Mouse (Mus musculus) liver (tissue): ENCODE data around the gene Ddx50.

Experiments used
- DNase-seq: peaks from one replicate; pipeline ENCODE4 v3.0.0-alpha.2; 2020; ENCODE audit warnings: mixed read lengths

Ddx50 gene

DNA sequence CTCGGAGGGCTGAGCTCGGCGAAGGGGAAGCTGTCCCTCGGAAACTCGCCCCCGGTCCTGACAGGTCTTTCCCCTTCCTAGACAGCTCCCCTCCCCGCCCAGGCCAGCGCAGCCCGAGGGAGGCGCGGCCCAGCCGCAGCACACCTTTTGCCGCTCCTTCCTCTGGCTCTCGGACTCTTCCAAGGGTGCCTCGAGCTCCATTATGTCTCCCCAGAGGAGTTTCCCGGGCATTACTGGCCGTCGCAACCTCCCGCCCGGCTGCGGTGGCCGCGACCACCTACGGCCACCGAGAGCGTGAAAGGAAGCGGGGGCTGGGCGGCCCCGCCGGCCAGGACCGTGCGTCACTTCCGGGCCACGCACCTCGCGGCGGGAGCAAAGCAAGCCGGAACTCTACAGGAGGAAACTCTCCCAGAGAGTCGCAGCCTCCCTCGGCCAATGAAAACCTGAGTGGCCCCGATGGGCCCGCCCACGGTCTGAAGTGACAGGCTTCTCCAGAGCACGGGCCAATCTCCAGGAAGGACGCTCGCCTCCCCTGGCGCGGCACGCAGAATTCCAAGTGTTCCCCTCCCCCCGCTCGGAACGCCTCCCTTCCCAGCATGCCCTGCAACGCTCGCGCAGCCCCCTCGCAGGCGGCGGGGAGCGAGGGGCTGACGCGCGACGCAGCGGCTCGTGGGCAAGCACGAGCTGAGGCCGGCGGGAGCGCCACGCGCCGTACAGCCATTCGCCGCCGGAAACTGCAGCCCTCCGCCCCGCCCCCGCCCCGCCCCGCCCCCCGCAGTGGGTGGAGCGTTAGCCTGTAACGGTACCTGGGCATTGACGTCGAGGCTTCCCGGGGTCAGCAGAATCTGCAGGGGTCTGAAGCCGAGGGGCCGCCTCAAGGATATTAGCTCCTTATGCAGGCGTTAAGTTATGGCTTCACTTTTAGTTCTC lies at the start of gene Ddx50:
TSS of gene Ddx50 (minus strand) at position 338 of the 930 bp plus-strand sequence.
- DNase-seq, result peak; percentile 96

DNA sequence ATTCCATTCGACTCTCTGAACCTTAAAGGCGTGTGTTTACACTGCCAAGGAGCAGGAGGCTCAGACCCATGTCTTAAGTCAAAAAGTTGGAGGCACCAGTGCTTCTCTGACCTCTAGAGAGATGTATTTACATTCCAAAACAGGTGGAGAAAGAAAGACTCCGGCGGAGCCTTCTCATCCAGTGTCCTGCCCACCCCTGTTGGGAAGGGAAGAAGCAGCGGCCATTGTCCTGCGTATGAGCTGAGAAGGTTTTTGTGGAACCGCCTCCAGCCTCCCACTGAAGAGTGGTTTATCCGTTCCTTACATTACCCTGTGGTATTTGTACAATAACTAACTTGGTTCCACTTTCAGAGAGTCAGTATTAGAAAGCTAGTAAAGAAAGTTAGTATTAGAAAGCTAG lies 41.8 kb upstream of the Ddx50 start:
- no peak for DNase-seq

DNA sequence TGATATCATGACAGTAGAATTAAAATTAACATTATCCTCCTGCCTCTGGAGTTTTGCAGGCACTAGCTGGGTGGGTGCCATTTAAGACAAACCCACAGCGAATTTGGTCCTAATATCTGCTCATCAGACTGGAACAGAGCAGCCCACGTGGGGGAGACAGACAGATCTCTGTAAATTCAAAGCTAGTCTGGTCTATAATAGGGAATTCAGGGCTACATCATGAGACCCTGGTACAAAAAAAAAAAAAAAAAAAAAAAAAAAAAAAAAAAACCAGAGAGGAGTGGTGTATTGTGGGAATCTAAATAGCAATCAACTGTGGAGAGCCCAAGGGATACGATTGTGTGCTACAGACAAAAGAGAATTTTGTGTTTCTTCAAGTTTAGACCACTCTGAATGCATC lies 41.2 kb upstream of the Ddx50 start:
- DNase-seq, result no peak

DNA sequence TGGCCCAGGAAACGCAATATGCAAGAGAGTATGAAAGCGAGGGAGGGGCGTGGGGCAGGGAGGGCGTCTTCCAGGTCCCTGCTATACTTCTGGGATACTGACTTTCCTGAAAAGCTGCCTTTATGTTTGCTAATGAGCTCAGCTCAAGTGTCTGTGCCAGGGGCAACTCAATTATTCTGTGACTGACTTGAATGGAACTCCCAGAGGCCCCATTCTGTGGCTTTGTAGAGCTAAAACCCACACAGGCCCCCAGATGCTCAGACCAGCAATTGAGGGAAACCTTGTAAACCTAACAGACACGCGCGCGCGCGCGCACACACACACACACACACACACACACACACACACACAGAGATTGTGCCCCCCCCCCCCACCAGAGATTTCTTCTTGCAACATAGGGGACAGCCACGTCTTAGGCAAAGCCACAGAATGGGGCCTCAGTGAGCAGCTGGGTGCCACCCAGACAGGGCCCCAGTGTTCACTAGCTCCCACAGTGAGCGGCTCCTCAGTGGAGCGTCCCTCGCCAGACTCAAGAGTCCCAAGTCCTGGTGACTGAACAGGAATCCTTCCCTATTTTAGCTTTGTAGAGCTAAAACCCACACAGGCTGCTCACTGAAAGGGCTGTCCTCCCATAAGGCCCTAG lies 36.1 kb upstream of the Ddx50 start:
- no peak for DNase-seq

DNA sequence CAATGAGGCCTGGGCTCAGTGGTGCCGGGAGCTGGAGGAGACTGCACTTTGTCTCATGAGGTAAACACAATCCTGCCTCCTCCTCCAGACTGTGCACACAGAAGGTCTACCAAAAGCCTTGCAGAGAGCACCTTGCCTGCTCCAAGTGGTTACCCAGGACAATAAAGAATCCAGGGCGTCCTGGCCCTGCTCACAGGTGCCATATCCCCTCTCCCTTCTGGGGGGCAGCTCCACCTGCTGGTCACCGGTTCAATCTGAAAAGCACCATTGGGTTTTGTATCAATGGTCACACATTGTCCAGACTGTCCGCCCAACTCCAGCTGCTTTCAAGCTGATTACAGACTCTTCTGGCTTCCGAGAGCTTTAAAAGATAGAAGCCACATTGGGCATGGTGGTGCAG lies 32.0 kb upstream of the Ddx50 start:
- peak; percentile 27 for DNase-seq

DNA sequence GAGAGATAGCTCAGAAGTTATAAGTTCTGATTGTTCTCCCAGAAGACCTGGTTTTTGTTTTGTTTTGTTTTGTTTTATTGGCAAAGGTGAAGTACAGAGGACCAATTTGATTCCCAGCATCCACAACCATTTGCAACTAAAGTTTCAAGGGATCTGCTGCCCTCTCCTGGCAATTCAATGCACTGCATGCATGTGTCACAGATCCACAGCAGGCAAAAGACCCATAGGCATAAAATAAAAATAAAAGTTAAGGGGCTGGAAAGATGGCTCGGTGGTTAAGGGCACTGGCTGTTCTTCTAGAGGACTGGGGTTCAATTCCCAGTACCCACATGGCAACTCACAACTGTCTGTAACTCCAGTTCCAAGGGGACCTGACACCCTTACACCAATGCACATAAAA lies 28.8 kb upstream of the Ddx50 start:
- DNase-seq, result no peak

DNA sequence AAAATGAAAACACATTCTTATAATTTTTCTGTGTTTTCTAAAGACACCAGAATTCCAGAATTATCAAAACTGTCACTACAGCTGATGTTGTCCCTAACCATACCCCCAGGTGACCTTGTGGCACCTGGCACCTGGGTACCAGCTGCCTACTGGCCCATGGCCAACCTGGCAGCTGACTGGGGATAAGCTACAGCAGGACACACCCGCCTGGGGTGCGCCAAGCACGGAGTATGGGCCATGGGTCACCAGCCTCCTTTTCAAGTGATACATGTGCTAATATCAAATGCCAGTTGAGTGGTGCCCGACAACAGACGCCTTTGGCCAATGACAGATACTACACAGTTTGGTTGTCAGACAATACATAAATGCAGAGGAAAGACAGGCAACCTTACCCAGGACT lies 26.3 kb upstream of the Ddx50 start:
- no peak for DNase-seq

DNA sequence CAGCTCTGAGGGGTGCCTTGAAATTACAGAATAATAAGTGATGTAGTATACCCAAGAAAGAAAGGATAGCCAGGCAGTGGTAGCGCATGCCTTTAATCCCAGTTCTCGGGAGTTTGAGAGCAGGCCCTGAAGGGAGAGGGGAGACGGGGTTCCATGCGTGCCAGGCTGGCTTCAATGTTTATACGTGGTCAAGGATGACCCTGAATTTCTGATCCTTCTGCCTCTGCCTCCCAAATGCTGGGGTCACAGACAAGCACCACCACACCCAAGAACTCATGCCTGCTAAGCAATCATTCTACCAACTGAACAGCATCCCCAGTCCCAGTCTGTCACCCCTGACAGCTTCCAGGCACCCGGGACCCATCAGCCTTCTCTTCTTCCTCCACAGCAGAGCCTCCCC lies 25.2 kb upstream of the Ddx50 start:
- no peak for DNase-seq

DNA sequence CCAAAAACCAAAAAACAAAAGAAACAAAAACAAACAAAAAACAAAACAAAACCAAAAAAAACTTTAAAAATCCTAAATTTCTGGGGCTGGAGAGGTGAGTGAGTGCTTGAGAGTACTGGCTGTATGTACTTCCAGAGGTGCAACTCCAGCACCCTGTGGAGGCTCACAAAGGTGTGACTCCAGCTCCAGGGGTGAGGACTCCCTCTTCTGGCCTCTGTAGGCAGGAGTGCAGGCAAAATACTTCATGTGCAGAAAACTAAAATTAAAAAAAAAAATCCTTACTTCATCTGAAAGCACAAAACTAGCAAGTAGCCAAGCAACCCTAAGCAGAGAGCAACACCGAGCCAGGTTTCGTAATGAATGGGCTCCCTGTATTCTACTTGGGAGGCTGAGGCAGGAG lies 21.3 kb upstream of the Ddx50 start:
- DNase-seq, result no peak

DNA sequence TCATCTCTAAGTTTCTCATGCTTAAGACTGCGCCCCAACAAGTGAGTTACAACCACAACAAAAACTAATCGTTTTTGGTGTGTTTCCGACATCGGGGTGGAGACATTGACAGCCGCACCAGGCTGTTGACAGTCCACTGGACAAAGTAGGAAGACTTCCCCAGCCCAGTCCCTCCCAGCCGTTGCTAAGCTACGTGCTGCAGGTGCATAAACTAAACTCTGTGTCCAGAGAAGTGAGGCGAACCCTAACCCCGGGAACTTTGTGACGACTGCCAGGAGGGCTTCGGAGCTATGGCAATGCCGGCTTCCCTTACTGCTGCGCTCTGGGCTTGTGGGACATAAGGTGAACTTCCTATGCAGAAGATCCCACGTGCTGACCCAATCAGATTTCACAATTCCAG lies 18.2 kb upstream of the Ddx50 start:
- DNase-seq, result no peak

DNA sequence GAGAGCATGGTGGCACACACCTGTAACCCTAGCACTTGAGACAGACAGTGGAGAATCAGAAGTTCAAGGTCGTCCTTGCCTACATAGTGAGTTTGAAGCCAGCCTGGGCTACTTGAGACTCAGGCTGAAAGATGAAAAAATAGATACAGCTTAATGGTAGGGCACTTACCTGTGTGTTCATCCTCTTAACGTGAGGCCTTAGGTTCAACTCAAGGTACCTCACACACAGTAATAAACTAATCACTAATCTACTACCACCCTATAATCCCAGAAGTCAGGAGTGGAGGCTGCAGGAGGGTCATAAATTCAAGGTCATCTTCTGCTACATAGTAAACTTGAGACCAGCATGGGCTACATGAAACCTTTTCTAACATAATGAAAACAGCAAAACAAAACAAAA lies 17.4 kb upstream of the Ddx50 start:
- DNase-seq, result no peak

DNA sequence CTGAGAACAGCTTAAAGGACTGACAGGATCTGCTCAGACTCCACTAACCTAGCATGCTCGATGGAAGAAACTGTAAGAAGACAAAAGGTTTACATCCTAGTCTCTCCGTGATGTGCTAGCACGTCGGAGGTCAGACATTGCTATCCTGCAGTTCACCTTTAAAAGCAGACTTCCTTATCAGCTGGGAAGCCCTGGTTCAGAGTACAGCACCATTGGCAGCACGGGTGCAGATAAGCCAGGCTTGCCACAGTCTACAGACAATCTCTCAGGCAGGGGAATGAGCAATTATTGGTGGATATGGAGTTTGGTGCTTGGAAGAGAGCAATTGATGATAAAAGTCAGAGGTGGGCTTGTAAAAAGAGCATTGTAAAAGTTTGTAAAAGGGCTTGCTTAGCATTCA lies 17.0 kb upstream of the Ddx50 start:
- peak; percentile 58 for DNase-seq

DNA sequence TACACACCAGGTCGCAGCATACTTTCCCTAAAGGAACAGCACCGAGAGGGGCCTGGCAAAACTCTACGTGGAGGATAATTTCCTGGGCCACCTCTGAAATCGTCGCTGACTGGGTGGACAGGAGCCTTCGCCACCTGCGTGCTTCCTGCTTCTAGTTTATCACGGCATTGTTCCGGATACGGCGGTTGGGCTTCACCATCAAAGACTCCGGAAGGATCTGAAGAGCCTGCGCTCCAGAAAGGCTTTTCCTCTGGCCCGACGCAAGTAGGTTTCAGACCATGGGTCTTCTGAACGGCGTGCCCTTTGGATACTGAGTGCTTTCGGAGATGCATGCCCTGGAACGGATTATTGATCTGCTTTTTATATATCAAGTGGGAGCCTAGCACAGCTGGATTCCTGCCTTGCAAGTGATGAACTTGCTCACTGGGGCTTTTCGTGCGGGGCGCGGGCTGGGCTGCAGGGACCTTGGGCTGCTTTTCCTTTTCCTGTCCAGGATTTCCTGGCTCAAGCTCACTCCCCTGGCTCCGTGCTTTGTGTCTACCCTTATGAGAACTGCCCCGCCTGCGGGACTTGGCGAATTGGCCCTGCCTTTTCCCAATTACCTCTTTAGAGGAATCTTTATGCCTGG lies 14.1 kb upstream of the Ddx50 start:
- DNase-seq, result peak; percentile 27

DNA sequence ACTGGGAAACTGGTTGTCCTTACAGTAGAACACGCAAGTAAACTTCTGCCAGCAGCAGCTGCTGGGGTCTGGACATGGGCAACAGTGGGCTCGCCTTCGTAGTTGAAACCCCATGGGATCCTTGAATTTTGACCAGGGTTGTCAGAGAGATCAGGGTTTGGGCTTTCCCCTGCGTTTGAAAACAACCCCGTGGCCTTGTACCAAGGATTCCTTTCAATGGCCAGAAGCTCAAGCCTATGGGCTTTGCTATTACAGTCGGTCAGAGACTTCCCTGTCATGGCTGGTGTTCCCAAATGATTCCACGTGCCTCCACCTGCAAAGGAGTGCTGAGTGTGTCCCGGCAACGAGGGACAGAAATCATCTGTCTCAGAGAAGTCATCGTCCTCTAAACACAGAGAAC lies 13.2 kb upstream of the Ddx50 start:
- DNase-seq, result no peak

DNA sequence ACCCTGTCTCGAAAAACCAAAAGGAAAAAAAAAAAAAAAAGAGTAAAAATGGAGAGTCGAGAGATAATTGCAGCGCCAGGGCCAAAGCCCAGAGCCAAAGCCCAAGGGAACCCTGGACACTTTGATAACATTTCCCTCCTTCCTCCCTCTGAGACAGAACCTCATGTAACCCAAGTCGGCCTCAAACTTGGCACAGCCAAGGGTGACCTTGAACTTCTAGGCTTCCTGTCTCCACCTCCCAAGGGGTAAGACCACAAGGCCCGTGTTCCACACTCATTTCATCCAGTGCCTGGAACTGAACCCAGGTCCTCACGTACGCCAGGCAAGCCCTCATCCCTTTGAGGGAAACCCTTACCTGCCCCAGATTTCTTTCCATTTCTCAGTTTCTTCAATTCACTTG lies 5.7 kb upstream of the Ddx50 start:
- DNase-seq, result no peak

DNA sequence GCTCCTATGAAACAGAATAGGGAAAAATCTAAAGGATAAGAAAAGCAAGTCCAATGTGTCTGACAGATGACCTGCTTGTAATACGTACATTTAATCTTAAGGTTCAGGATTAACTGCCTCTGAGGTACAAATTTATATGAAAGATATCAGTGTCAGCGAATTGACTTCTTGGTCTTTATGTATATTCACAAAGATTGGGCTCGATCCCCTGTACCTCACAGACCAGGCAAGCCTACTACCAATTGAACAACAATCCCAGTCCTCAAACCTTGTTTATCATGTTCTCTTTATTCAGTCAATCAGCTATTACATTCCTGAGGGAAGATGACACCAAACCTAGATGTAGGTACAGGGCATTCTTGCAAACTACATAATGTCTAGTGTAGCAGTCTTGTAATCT lies 943 bp upstream of the Ddx50 start:
- DNase-seq, result no peak

DNA sequence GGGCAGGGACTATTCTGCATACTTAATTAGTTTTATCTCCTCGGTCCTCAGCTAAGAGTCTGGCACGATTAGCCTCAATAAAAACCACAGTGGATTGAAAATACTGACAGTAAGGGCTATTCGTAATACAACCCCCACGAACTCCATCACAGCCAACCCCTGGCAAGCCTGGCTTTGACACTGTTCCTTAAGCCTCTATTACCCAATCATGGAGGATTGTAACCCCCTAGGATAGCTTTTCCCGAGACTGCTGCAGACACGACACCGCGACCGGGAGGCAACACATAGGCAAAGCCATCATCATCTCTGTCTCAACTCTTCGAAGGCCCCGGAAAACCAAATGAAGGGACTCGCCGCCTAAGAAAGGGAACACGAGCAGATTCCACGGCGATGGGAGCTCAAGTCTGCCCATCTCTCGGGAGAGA lies 648 bp downstream of the Ddx50 start:
- peak; percentile 9 for DNase-seq

DNA sequence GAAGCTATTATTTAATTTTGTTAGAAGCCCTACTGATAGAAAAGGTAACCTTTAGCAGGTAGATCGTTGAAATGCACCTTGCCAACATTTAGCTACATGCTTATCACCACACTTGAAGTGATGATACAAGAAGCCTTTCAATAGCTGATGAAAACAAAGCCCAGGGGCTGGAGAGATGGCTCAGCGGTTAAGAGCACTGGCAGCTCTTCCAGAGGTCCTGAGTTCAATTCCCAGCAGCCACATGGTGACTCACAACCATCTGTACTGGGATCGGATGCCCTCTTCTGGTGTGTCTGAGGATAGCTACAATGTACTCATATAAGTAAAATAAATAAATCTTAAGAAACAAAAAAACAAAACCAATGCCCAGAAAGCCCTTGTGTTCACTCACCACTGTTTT lies 46.9 kb downstream of the Ddx50 start:
- no peak for DNase-seq

DNA sequence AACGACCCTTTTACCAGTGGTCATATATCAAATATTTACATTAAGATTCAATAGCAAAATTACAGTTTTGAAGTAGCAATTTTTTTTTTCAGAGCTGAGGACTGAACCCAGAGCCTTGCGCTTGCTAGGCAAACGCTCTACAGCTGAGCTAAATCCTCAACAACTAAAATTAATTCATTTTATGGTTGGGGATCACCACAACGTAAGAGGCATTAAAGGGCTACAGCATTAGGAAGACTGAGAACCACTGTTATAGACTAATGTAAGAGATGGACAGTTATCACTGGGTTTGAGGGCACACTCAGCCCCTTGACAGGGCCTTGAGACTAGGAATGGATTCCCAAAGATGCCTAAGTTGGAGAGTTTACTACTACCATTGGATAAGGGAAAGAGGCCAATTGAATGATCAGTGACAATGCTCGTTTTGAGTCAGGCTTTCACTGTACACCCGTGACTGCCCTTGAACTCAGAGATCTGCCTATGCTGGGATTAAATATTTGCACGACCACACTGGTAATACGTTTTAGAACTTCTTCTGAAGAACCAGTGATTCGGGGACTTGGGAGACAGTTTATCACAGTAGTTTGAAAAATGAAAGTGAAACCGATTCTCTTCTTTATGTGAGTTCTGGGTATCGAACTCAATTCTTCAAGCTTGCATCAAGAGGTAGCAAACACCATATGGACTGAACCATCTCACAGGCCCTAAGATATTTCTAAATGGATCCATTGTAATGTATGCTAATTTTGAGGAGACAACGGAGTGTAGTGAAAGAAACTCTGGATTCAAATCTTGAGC lies 47.6 kb downstream of the Ddx50 start:
- DNase-seq, result no peak

DNA sequence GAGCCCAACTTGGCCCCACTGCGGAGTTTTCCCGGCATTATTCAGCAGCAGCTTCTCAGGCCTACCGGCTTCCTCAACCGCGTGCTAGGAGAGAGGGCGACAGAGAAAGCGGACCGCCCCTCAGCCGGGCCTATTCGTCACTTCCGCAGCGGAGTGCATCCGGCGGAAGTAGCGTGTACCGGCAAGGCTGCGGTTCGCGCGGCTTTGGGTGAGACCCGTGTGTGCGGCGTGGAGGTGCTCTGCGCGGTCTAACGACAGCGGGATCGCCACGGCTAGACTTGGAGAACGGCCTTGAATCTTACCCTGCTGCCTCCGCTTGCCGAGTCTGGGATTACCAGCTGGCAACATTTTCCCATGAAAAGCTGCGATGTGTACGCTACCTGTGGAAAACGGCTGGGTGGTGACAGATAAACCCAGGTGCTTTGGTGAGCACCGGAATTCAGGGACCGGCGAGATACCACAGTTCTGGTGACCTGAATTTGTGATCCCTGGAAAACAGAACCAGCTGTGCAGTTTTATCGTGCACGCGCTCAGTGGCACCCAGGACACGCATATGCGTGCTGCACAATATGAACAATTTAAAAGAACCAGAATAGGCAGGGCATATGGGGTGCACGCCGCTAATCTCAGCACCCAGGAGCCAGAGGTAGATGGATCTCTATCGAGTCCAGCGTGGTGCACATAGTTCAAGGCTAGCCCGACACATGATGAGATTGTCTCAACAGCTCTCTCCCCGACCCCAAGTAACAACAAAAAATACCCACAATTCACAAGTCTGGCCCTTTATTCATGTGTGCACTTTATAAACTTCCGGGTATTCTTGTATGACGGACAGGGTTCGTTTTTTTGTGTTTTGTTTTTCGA lies 48.6 kb downstream of the Ddx50 start, which contains the start of gene Ddx21:
TSS of gene Ddx21 (minus strand) at position 105 of the 864 bp plus-strand sequence.
- peak; percentile 89 for DNase-seq

DNA sequence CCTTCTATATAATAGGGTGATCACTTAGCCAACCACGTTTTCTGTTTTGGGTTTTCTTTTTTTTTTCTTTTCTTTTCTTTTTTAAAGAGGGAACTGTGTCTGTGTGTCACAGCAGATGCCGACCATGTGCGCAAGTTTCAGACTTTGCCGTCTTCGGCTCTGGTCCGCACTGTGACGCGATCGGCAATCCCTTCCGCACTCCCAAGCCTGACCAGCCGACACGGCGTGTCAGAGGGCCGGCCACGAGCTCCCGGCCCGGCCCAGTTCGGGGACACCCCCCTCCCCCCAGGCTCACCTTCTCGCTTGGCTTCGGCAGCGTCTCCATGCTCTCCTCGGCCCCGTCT lies 49.2 kb downstream of the Ddx50 start:
- DNase-seq, result no peak
